Mouse (Mus musculus): Measurements from ENCODE around the gene Dnajc6. TPM values are rescaled to one million over a fixed set of nuclear protein-coding genes. Genes with fewer than 3 reads are reported as not detected.

Gene Dnajc6
- polyA plus RNA-seq, 1 experiment from 2014 or later: 0.45 TPM

GRCm38 (mm10) chr4:101507571-101508422 is 11.3 kb downstream of the Dnajc6 start:
- ATAC-seq (ENCODE audit: insufficient number of reproducible peaks, low FRiP score): no peak
- H3K36me3 ChIP-seq: no peaks in the 10 kb centered on the region
- H3K4me3 ChIP-seq: peak overlapping the region; percentile 60
- H3K9me3 ChIP-seq (replicated peaks): no peaks in the 10 kb centered on the region
- H3K27ac ChIP-seq (ENCODE audit: poor library complexity, severe bottlenecking): no peak overlapping the region
- peaks cover 9% of the 10 kb centered on the region; the same call in 1 of the 2 replicates for H3K4me1 ChIP-seq (replicated peaks)
- peak overlapping the region; percentile 98 for H3K4me2 ChIP-seq
- peaks cover 20% of the 10 kb centered on the region for H3K27me3 ChIP-seq (replicated peaks)
- H3K9ac ChIP-seq: peak overlapping the region; percentile 67
- WGBS: 9% methylated on average over 24 of the region's 24 CpGs

- peaks cover 20% of the 10 kb centered on the region for H3K27me3 ChIP-seq (replicated peaks)
- 3% methylated on average over 10 of the region's 10 CpGs for WGBS
- peak overlapping the region; percentile 65 for H3K9ac ChIP-seq
- no peaks in the 10 kb centered on the region for H3K36me3 ChIP-seq
- H3K4me3 ChIP-seq: peak overlapping the region; percentile 51
- ATAC-seq (ENCODE audit: insufficient number of reproducible peaks, low FRiP score): no peak
- peaks cover 9% of the 10 kb centered on the region; the same call in 1 of the 2 replicates for H3K4me1 ChIP-seq (replicated peaks)
- no peak overlapping the region for H3K27ac ChIP-seq (ENCODE audit: poor library complexity, severe bottlenecking)
- H3K9me3 ChIP-seq (replicated peaks): no peaks in the 10 kb centered on the region
- peak overlapping the region; percentile 98 for H3K4me2 ChIP-seq
Observed at GRCm38 (mm10) chr4:101508431-101508830, 12.0 kb downstream of the Dnajc6 start.

GRCm38 (mm10) chr4:101508851-101509577 is 12.6 kb downstream of the Dnajc6 start:
- peaks cover 9% of the 10 kb centered on the region; the same call in 1 of the 2 replicates for H3K4me1 ChIP-seq (replicated peaks)
- peak overlapping the region; percentile 51 for H3K4me3 ChIP-seq
- peak overlapping the region; percentile 65 for H3K9ac ChIP-seq
- 9% methylated on average over 30 of the region's 30 CpGs for WGBS
- peak overlapping the region; percentile 98 for H3K4me2 ChIP-seq
- peaks cover 20% of the 10 kb centered on the region for H3K27me3 ChIP-seq (replicated peaks)
- no peak overlapping the region for H3K27ac ChIP-seq (ENCODE audit: poor library complexity, severe bottlenecking)
- no peaks in the 10 kb centered on the region for H3K9me3 ChIP-seq (replicated peaks)
- no peak for ATAC-seq (ENCODE audit: insufficient number of reproducible peaks, low FRiP score)
- no peaks in the 10 kb centered on the region for H3K36me3 ChIP-seq

- Histone ChIP-seq H3K4me3 (no peak overlapping the region), H3K9me3 (replicated peaks) (0 out of 2 replicates have a peak, but pooled peaks cover 3% of the 10 kb centered on the region), H3K27ac (ENCODE audit: poor library complexity, severe bottlenecking) (no peak overlapping the region), H3K4me2 (no peak overlapping the region), H3K36me3 (no peaks in the 10 kb centered on the region), H3K9ac (no peak overlapping the region), H3K27me3 (replicated peaks) (peaks cover 20% of the 10 kb centered on the region), H3K4me1 (replicated peaks) (peaks cover 9% of the 10 kb centered on the region; the same call in 1 of the 2 replicates)
- WGBS: 82% methylated on average over 8 of the region's 8 CpGs
- no peak for ATAC-seq (ENCODE audit: insufficient number of reproducible peaks, low FRiP score)
Observed at GRCm38 (mm10) chr4:101510111-101510903, 13.9 kb downstream of the Dnajc6 start.

DNA sequence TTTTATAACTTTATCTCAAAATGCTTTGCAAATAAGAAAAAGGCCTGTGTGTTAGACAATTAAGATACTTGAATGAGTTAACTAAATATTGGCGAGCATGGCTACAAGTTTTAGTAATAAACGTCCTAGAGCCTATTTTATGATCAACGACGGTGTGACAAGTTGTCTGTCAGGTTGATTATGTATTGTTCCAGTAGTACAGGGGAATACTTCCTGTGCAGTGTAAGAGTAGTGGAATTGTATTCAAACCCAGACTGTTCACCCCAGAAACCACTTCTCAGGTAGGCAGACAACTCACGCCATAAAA is 14.4 kb downstream of the Dnajc6 start:
- H3K27me3 ChIP-seq (replicated peaks): peaks cover 20% of the 10 kb centered on the region
- ATAC-seq (ENCODE audit: insufficient number of reproducible peaks, low FRiP score): no peak
- 76% methylated on average over 5 of the region's 5 CpGs for WGBS

DNA sequence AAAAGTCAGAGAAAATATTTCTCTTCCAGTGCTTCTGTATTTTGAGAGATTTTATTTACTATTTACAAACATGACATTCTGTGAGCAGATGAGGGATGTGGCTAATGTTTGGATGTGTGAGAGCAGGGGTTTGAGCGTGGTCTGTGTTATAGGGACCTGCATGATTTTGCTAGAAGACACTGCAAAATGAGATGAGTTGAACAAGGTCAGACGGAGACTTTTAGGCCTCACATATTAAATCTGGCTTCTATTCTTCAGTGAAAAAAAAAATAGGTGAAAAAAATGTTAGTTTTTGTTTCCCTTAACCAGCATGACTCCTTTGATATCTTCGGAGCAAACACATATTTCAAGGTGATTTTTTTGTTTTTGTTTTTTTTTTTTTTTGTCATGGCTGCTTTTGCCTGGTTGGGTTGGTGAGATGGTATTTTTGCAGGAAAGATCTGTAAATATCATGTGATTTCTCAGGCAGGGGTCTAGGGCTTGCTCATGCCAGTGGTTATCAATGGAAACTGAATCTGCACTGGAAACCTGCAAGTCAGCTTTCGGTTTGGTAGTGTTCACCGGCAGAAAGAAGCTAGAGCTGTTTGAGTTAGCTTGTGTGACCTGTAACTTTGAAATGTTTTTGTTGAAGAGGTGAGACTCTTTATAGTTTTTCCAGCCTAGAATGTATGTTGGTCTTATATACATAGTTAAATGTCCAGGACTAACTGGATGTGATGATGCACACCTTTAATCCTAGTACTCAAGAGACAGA is 15.5 kb downstream of the Dnajc6 start:
- H3K4me2 ChIP-seq: no peak overlapping the region
- 0 out of 2 replicates have a peak, but pooled peaks cover 3% of the 10 kb centered on the region for H3K9me3 ChIP-seq (replicated peaks)
- ATAC-seq (ENCODE audit: insufficient number of reproducible peaks, low FRiP score): no peak
- peaks cover 20% of the 10 kb centered on the region for H3K27me3 ChIP-seq (replicated peaks)
- H3K36me3 ChIP-seq: no peaks in the 10 kb centered on the region
- 84% methylated on average over 5 of the region's 5 CpGs for WGBS
- H3K27ac ChIP-seq (ENCODE audit: poor library complexity, severe bottlenecking): no peak overlapping the region
- H3K9ac ChIP-seq: no peak overlapping the region
- H3K4me1 ChIP-seq (replicated peaks): peaks cover 9% of the 10 kb centered on the region
- no peak overlapping the region for H3K4me3 ChIP-seq

More for the DNA sequence above, 14.4 kb downstream of the Dnajc6 start:
- Histone ChIP-seq H3K4me2 (no peak overlapping the region), H3K4me1 (replicated peaks) (peaks cover 9% of the 10 kb centered on the region; the same call in 1 of the 2 replicates), H3K27ac (ENCODE audit: poor library complexity, severe bottlenecking) (no peak overlapping the region), H3K4me3 (no peak overlapping the region), H3K9me3 (replicated peaks) (0 out of 2 replicates have a peak, but pooled peaks cover 3% of the 10 kb centered on the region), H3K9ac (no peak overlapping the region), H3K36me3 (no peaks in the 10 kb centered on the region)

- ATAC-seq (ENCODE audit: insufficient number of reproducible peaks, low FRiP score): no peak
- H3K27ac ChIP-seq (ENCODE audit: poor library complexity, severe bottlenecking): no peak overlapping the region
- peaks cover 9% of the 10 kb centered on the region for H3K4me1 ChIP-seq (replicated peaks)
- no peak overlapping the region for H3K4me2 ChIP-seq
- peaks cover 20% of the 10 kb centered on the region for H3K27me3 ChIP-seq (replicated peaks)
- no peak overlapping the region for H3K4me3 ChIP-seq
- no peaks in the 10 kb centered on the region for H3K36me3 ChIP-seq
- H3K9me3 ChIP-seq (replicated peaks): 0 out of 2 replicates have a peak, but pooled peaks cover 3% of the 10 kb centered on the region
- no peak overlapping the region for H3K9ac ChIP-seq
- WGBS: 80% methylated on average over 3 of the region's 3 CpGs
Observed at GRCm38 (mm10) chr4:101513251-101513650, 16.8 kb downstream of the Dnajc6 start.

GRCm38 (mm10) chr4:101515853-101516252 is 19.4 kb downstream of the Dnajc6 start:
- H3K36me3 ChIP-seq: no peaks in the 10 kb centered on the region
- no peak overlapping the region for H3K9ac ChIP-seq
- H3K4me2 ChIP-seq: no peak overlapping the region
- no peak overlapping the region for H3K27ac ChIP-seq (ENCODE audit: poor library complexity, severe bottlenecking)
- no peaks in the 10 kb centered on the region; the same call in 1 of the 2 replicates for H3K4me1 ChIP-seq (replicated peaks)
- peaks cover 2% of the 10 kb centered on the region; the same call in 1 of the 2 replicates for H3K27me3 ChIP-seq (replicated peaks)
- ATAC-seq (ENCODE audit: insufficient number of reproducible peaks, low FRiP score): no peak
- H3K4me3 ChIP-seq: no peak overlapping the region
- H3K9me3 ChIP-seq (replicated peaks): 0 out of 2 replicates have a peak, but pooled peaks cover 3% of the 10 kb centered on the region
- WGBS: 91% methylated on average over 14 of the region's 14 CpGs

- no peak overlapping the region for H3K27ac ChIP-seq (ENCODE audit: poor library complexity, severe bottlenecking)
- 0 out of 2 replicates have a peak, but pooled peaks cover 3% of the 10 kb centered on the region for H3K9me3 ChIP-seq (replicated peaks)
- no peak overlapping the region for H3K9ac ChIP-seq
- H3K4me3 ChIP-seq: no peak overlapping the region
- no peak overlapping the region for H3K4me2 ChIP-seq
- no peaks in the 10 kb centered on the region for H3K36me3 ChIP-seq
- H3K27me3 ChIP-seq (replicated peaks): no peaks in the 10 kb centered on the region
- H3K4me1 ChIP-seq (replicated peaks): no peaks in the 10 kb centered on the region; the same call in 1 of the 2 replicates
- ATAC-seq (ENCODE audit: insufficient number of reproducible peaks, low FRiP score): no peak
- 73% methylated on average over 17 of the region's 17 CpGs for WGBS
Observed at GRCm38 (mm10) chr4:101516434-101517168, 20.2 kb downstream of the Dnajc6 start.

- no peak overlapping the region for H3K4me3 ChIP-seq
- H3K9me3 ChIP-seq (replicated peaks): no peaks in the 10 kb centered on the region
- 79% methylated on average over 4 of the region's 4 CpGs for WGBS
- no peaks in the 10 kb centered on the region for H3K36me3 ChIP-seq
- no peak for ATAC-seq (ENCODE audit: insufficient number of reproducible peaks, low FRiP score)
- no peak overlapping the region for H3K9ac ChIP-seq
- no peak overlapping the region for H3K27ac ChIP-seq (ENCODE audit: poor library complexity, severe bottlenecking)
- H3K4me1 ChIP-seq (replicated peaks): no peaks in the 10 kb centered on the region
- no peak overlapping the region for H3K4me2 ChIP-seq
- no peaks in the 10 kb centered on the region for H3K27me3 ChIP-seq (replicated peaks)
Observed at GRCm38 (mm10) chr4:101531901-101532300, 35.5 kb downstream of the Dnajc6 start.
